Mouse (Mus musculus) heart, postnatal 0 days (tissue): ENCODE measurements around the gene Veph1.

Source experiments
- CTCF ChIP-seq: IDR thresholded peaks from 2 replicates; pipeline ENCODE4 v1.5.1; 2016; ENCODE audit warnings: antibody characterized with exemption, control low read depth, low read depth
- EP300 ChIP-seq: IDR thresholded peaks from 2 replicates; pipeline ENCODE4 v1.6.1; 2016; ENCODE audit warnings: antibody characterized with exemption, low read depth

GRCm38 (mm10) chr3:66055652-66056051 lies 241.0 kb downstream of the Veph1 start:
- TF ChIP-seq EP300: no peak
- TF ChIP-seq CTCF: no peak
